Mouse (Mus musculus): ENCODE results near the gene Gm44503. TPM values are rescaled to one million over a fixed set of nuclear protein-coding genes. Genes with fewer than 3 reads are reported as not detected.

Gm44503 gene
- polyA plus RNA-seq, 1 experiment from 2014 or later = not detected

- Histone ChIP-seq H3K27ac (replicated peaks) (no peak overlapping the region), H3K36me3 (peaks cover 38% of the 10 kb centered on the region), H3K4me3 (no peak overlapping the region), H3K27me3 (no peaks in the 10 kb centered on the region), H3K4me1 (replicated peaks) (no peaks in the 10 kb centered on the region), H3K9me3 (0 out of 2 replicates have a peak, but pooled peaks cover 7% of the 10 kb centered on the region), H3K9ac (no peak overlapping the region), H3K4me2 (no peak overlapping the region)
- no peak for ATAC-seq (ENCODE audit: low read depth)
- 92% methylated on average over 13 of the region's 13 CpGs for WGBS
Measured at GRCm38 (mm10) chr9:72944286-72944685, 14.4 kb upstream of the Gm44503 start.

DNA sequence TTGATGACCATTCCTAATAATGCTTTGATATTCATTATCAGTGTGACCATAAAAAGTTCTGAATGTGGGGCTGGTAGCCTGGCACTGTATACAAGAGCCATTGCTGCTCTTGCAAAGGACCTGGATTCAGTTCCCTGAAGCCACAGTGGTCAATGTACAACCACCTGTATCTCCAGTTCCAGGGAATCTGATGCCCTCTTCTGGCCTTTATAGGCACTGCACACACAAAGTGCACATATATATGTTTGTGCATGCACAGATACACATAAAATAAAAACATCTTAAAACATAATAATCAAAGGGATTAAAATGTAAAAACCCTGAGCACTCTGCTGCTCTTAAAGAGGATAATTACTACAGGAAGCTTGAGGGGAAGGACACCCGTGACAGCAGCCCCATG is 11.6 kb upstream of the Gm44503 start:
- no peak for ATAC-seq (ENCODE audit: low read depth)
- H3K27me3 ChIP-seq = no peaks in the 10 kb centered on the region
- 100% methylated on average over 1 of the region's 1 CpGs for WGBS
- H3K9me3 ChIP-seq = 0 out of 2 replicates have a peak, but pooled peaks cover 7% of the 10 kb centered on the region
- no peaks in the 10 kb centered on the region for H3K4me1 ChIP-seq (replicated peaks)
- H3K4me2 ChIP-seq = no peak overlapping the region
- peaks cover 38% of the 10 kb centered on the region for H3K36me3 ChIP-seq
- H3K4me3 ChIP-seq = no peak overlapping the region
- H3K9ac ChIP-seq = no peak overlapping the region
- no peak overlapping the region for H3K27ac ChIP-seq (replicated peaks)

DNA sequence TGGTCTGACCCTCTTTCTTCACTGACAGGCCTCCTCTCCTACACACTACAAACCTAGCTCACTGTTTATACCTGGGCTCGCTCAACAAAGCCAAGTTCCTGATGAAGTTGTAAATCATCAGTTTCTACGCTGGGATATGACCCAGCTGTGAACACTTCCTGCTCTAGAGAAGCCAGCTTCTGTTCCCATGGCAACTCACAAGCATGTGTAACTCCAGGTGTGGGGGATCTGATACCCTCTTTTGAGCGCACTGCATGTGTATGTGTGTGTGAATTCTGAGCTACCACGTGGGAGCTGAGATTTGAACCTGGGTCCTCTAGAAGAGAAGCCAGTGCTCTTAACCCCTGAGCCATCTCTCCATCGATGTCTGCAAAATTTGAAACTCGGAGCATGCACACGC is 9.1 kb upstream of the Gm44503 start:
- no peaks in the 10 kb centered on the region for H3K27me3 ChIP-seq
- H3K27ac ChIP-seq (replicated peaks) = no peak overlapping the region
- no peak overlapping the region for H3K4me3 ChIP-seq
- no peak for ATAC-seq (ENCODE audit: low read depth)
- H3K9ac ChIP-seq = no peak overlapping the region
- H3K9me3 ChIP-seq = 0 out of 2 replicates have a peak, but pooled peaks cover 7% of the 10 kb centered on the region
- H3K4me2 ChIP-seq = no peak overlapping the region
- H3K4me1 ChIP-seq (replicated peaks) = no peaks in the 10 kb centered on the region
- WGBS = 72% methylated on average over 7 of the region's 7 CpGs
- H3K36me3 ChIP-seq = peaks cover 24% of the 10 kb centered on the region

DNA sequence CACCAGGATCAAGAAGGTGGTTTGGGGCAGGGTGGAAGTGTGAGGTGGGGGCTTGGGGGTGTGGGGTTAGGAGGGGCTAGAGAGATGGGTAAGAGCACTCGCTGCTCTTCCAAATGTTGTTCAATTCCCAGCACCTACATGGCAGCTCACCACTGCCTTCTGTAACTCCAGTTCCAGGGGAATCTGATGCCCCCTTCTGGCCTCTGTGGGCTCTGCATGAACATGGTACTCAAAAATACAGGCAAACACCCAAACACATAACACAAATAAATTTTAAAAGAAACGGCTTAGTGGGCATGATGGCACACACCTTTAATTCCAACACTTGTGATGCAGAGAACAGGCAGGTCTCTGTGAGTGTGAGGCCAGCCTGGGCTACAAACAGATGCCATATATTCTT is 3.9 kb upstream of the Gm44503 start:
- H3K36me3 ChIP-seq = no peaks in the 10 kb centered on the region
- WGBS = 51% methylated on average over 2 of the region's 2 CpGs
- H3K4me1 ChIP-seq (replicated peaks) = peaks cover 11% of the 10 kb centered on the region
- H3K4me2 ChIP-seq = no peak overlapping the region
- H3K27ac ChIP-seq (replicated peaks) = no peak overlapping the region
- H3K27me3 ChIP-seq = no peaks in the 10 kb centered on the region
- H3K4me3 ChIP-seq = no peak overlapping the region
- no peak for ATAC-seq (ENCODE audit: low read depth)
- no peak overlapping the region for H3K9ac ChIP-seq
- H3K9me3 ChIP-seq = no peaks in the 10 kb centered on the region

DNA sequence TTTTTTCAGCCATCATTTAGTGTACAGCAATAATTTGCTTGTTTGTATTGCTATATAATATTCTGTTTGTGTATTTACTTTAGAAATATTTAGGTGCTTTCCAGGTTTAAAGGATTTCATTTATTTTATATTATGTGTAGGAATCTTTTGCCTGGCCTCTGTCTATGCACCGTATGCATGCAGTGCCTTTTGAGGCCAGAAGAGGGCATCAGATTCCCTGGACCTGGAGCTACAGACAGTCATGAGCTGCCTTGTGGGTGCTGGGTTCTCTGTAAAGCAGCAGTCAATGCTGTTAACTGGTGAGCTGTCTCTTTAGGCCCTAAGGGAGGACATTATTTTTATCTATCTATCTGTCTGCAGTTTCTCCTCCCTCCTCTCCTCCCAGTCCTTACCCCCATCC is 3.1 kb upstream of the Gm44503 start:
- H3K27ac ChIP-seq (replicated peaks) = no peak overlapping the region
- H3K9me3 ChIP-seq = no peaks in the 10 kb centered on the region
- no peaks in the 10 kb centered on the region for H3K36me3 ChIP-seq
- no peaks in the 10 kb centered on the region for H3K27me3 ChIP-seq
- H3K4me2 ChIP-seq = no peak overlapping the region
- ATAC-seq (ENCODE audit: low read depth) = no peak
- 13% methylated on average over 1 of the region's 1 CpGs for WGBS
- no peak overlapping the region for H3K9ac ChIP-seq
- peaks cover 11% of the 10 kb centered on the region for H3K4me1 ChIP-seq (replicated peaks)
- H3K4me3 ChIP-seq = no peak overlapping the region

DNA sequence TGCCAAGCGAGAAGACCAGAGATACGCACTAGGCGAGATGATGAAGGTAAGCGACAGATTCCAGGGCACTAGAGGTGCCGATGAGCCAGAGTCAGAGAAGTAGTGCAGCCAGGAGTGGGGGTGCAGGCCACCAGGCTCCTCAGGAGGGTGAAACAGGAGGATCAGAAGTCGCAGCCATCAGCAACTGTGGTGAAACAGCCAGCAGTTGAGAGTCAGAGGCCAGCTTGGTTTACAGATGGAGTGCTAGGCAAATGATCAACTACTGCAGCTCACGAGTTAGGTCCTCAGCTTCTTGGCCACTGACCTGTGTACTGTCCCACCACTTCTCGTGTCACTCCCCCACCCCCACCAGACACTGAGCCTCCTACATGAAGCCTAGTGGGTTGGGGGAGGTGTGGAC is 2.7 kb downstream of the Gm44503 start:
- Histone ChIP-seq H3K4me2 (no peak overlapping the region), H3K9me3 (no peaks in the 10 kb centered on the region), H3K36me3 (no peaks in the 10 kb centered on the region), H3K4me3 (no peak overlapping the region), H3K9ac (no peak overlapping the region), H3K27ac (replicated peaks) (no peak overlapping the region), H3K4me1 (replicated peaks) (peaks cover 11% of the 10 kb centered on the region), H3K27me3 (no peaks in the 10 kb centered on the region)
- ATAC-seq (ENCODE audit: low read depth) = no peak
- 83% methylated on average over 8 of the region's 8 CpGs for whole genome bisulfite sequencing

- H3K27ac ChIP-seq (replicated peaks) = no peak overlapping the region
- H3K4me2 ChIP-seq = no peak overlapping the region
- no peaks in the 10 kb centered on the region for H3K36me3 ChIP-seq
- 83% methylated on average over 15 of the region's 15 CpGs for WGBS
- H3K9ac ChIP-seq = no peak overlapping the region
- no peaks in the 10 kb centered on the region for H3K27me3 ChIP-seq
- no peak overlapping the region for H3K4me3 ChIP-seq
- H3K9me3 ChIP-seq = no peaks in the 10 kb centered on the region
- peaks cover 11% of the 10 kb centered on the region for H3K4me1 ChIP-seq (replicated peaks)
- no peak for ATAC-seq (ENCODE audit: low read depth)
Measured at GRCm38 (mm10) chr9:72961959-72962358, 3.3 kb downstream of the Gm44503 start.

GRCm38 (mm10) chr9:72968349-72969061 is 9.9 kb downstream of the Gm44503 start:
- H3K4me3 ChIP-seq = no peak overlapping the region
- no peaks in the 10 kb centered on the region for H3K36me3 ChIP-seq
- no peak overlapping the region for H3K27ac ChIP-seq (replicated peaks)
- no peaks in the 10 kb centered on the region for H3K27me3 ChIP-seq
- peak; percentile 74; the same call in 1 of the 2 replicates for ATAC-seq (ENCODE audit: low read depth)
- 37% methylated on average over 11 of the region's 11 CpGs for WGBS
- 0 out of 2 replicates have a peak overlapping the region, but pooled peaks have one; percentile 1 for H3K9ac ChIP-seq
- H3K9me3 ChIP-seq = no peaks in the 10 kb centered on the region
- H3K4me2 ChIP-seq = no peak overlapping the region
- H3K4me1 ChIP-seq (replicated peaks) = no peaks in the 10 kb centered on the region

- no peaks in the 10 kb centered on the region for H3K36me3 ChIP-seq
- no peaks in the 10 kb centered on the region for H3K4me1 ChIP-seq (replicated peaks)
- no peak overlapping the region for H3K4me3 ChIP-seq
- no peak overlapping the region for H3K4me2 ChIP-seq
- no peak for ATAC-seq (ENCODE audit: low read depth)
- no peak overlapping the region for H3K27ac ChIP-seq (replicated peaks)
- no peaks in the 10 kb centered on the region for H3K9me3 ChIP-seq
- H3K27me3 ChIP-seq = no peaks in the 10 kb centered on the region
- H3K9ac ChIP-seq = no peak overlapping the region
- WGBS = 76% methylated on average over 7 of the region's 7 CpGs
Measured at GRCm38 (mm10) chr9:72969874-72970273, 11.2 kb downstream of the Gm44503 start.

- no peaks in the 10 kb centered on the region for H3K9me3 ChIP-seq
- 89% methylated on average over 5 of the region's 5 CpGs for WGBS
- no peak overlapping the region for H3K27ac ChIP-seq (replicated peaks)
- no peaks in the 10 kb centered on the region for H3K27me3 ChIP-seq
- no peaks in the 10 kb centered on the region for H3K36me3 ChIP-seq
- H3K9ac ChIP-seq = no peak overlapping the region
- ATAC-seq (ENCODE audit: low read depth) = no peak
- no peak overlapping the region for H3K4me3 ChIP-seq
- H3K4me1 ChIP-seq (replicated peaks) = no peaks in the 10 kb centered on the region
- H3K4me2 ChIP-seq = no peak overlapping the region
Measured at GRCm38 (mm10) chr9:72972435-72972834, 13.8 kb downstream of the Gm44503 start.

- no peak overlapping the region for H3K9ac ChIP-seq
- H3K36me3 ChIP-seq = no peaks in the 10 kb centered on the region
- H3K4me2 ChIP-seq = no peak overlapping the region
- no peaks in the 10 kb centered on the region for H3K9me3 ChIP-seq
- ATAC-seq (ENCODE audit: low read depth) = no peak
- no peak overlapping the region for H3K4me3 ChIP-seq
- no peak overlapping the region for H3K27ac ChIP-seq (replicated peaks)
- no peaks in the 10 kb centered on the region for H3K27me3 ChIP-seq
- no peaks in the 10 kb centered on the region for H3K4me1 ChIP-seq (replicated peaks)
Measured at GRCm38 (mm10) chr9:72972984-72973383, 14.3 kb downstream of the Gm44503 start.

DNA sequence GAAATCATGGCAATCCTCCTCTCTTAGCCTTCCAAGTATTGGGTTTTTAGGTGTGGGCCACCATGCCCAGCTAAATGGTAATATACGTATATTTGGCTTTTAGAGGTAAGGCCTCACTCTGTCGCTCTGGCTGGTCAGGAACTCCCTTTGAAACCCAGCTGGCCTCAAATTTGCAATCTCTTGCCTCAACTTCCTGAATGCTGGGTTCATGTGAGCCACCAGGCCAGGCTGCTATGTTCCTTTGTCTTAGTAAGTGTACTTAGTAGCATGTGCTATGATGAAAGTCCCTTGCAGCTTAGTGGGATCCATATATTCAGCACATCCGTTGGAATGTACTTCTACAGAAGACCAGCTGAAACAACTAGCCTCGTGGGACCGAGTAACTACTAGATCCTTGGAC is 16.1 kb downstream of the Gm44503 start:
- H3K9me3 ChIP-seq = no peaks in the 10 kb centered on the region
- H3K36me3 ChIP-seq = no peaks in the 10 kb centered on the region
- H3K4me2 ChIP-seq = no peak overlapping the region
- H3K27me3 ChIP-seq = no peaks in the 10 kb centered on the region
- H3K4me1 ChIP-seq (replicated peaks) = no peaks in the 10 kb centered on the region
- no peak overlapping the region for H3K9ac ChIP-seq
- WGBS = 92% methylated on average over 5 of the region's 5 CpGs
- no peak overlapping the region for H3K27ac ChIP-seq (replicated peaks)
- H3K4me3 ChIP-seq = no peak overlapping the region
- ATAC-seq (ENCODE audit: low read depth) = no peak

DNA sequence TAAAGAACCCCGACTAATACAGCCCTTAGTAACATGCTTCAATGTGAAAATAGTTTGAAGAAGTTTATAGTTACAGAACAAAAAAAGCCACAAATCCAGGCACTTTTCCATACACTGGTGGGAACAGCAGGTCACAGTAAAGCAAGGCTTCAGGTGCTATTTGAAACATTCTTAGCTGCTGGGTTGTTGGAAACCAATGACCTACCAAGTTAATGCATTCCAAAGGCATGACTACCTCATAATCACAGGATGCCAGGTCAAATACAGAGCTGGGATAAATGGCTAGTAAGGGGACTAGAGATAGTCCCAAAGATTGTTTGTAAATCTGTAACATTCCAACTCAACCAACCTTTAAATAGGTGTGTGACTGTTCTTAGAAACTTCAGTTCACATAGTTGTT is 16.6 kb downstream of the Gm44503 start:
- Histone ChIP-seq H3K27me3 (no peaks in the 10 kb centered on the region), H3K27ac (replicated peaks) (no peak overlapping the region), H3K9ac (no peak overlapping the region), H3K36me3 (no peaks in the 10 kb centered on the region), H3K4me2 (no peak overlapping the region), H3K9me3 (no peaks in the 10 kb centered on the region), H3K4me3 (no peak overlapping the region), H3K4me1 (replicated peaks) (no peaks in the 10 kb centered on the region)
- ATAC-seq (ENCODE audit: low read depth) = no peak
- 89% methylated on average over 1 of the region's 1 CpGs for WGBS
